Mouse (Mus musculus): Measurements from ENCODE around the gene Cd2.

DNA sequence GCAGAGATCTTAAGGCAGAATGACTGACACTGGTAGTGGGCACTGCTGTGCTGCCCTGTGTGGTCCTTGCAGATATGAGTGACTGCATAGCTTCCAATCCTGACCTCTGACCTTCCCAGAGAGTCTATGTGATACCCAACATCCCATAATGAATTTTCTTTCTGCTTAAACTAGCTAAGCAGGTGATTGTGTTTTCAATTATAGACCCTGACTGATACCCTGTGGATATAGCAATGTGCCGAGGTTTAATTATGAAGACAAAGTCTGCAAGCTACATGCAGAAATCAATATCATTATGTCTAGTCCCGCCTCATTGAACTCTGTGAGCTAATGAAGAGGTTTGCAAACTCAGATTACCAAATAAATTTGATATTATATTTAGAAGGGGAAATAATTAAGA, 44.7 kb downstream of the Cd2 start:
- no peak for TF ChIP-seq CTCF (IDR thresholded peaks at IDR 0.05)
- no peak for TF ChIP-seq POLR2A (IDR thresholded peaks at IDR 0.05; ENCODE audit: insufficient read depth, low read depth, low read length)

Data from heart, adult 2 months (tissue).